Mouse (Mus musculus): ENCODE measurements around the gene Stk11. TPM values are rescaled to one million over a fixed set of nuclear protein-coding genes. Genes with fewer than 3 reads are reported as not detected.

Stk11 gene
- polyA plus RNA-seq, 2 experiments = 30.1 to 133 TPM

DNA sequence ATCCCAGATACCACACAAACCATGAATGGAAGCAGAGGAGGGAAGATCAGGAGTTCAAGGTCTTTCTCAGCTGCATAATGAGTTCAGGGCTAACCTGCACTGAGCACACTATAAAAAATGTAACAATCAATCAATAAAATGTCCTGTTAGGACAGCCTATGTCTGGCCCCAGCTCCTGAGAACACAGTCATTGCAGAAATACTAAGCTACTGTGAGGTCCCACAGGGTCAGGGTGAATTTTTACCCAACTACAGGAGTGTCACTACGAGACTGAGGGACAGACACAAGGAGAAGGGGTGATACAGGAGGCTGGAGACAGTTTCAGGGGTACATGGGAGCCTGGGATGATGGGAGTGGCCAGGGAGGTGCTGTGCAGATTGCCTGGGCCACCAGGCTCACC is 37.2 kb upstream of the Stk11 start:
- H3K4me1 ChIP-seq (ENCODE audit: control insufficient read depth, insufficient read depth, low read length) = 0 out of 2 replicates have a peak, but pooled peaks cover 3% of the 10 kb centered on the region
- ATAC-seq (ENCODE audit: low FRiP score, low read depth) (no peak), DNase-seq (ENCODE audit: low spot score) (no peak)
- no peak overlapping the region for H3K27ac ChIP-seq (replicated peaks; ENCODE audit: low read depth, low read length)
- TF ChIP-seq POLR2A (IDR thresholded peaks at IDR 0.05; ENCODE audit: borderline replicate concordance, extremely low read depth, insufficient read depth, insufficient read length) = no peak
- H3K4me2 ChIP-seq (replicated peaks; ENCODE audit: low read depth, low read length, severe bottlenecking) = no peak overlapping the region
- H3K9me3 ChIP-seq (ENCODE audit: control insufficient read depth, low read length) = no peaks in the 10 kb centered on the region
- H3K9ac ChIP-seq (ENCODE audit: low read depth, low read length, severe bottlenecking) = no peak overlapping the region
- WGBS = 100% methylated on average over 1 of the region's 1 CpGs
- H3K36me3 ChIP-seq (ENCODE audit: control insufficient read depth, insufficient read depth, low read length) = peaks cover 41% of the 10 kb centered on the region
- H3K27me3 ChIP-seq (ENCODE audit: control insufficient read depth, insufficient read depth, low read length) = no peaks in the 10 kb centered on the region
- H3K4me3 ChIP-seq (replicated peaks; ENCODE audit: low read length) = no peak overlapping the region

DNA sequence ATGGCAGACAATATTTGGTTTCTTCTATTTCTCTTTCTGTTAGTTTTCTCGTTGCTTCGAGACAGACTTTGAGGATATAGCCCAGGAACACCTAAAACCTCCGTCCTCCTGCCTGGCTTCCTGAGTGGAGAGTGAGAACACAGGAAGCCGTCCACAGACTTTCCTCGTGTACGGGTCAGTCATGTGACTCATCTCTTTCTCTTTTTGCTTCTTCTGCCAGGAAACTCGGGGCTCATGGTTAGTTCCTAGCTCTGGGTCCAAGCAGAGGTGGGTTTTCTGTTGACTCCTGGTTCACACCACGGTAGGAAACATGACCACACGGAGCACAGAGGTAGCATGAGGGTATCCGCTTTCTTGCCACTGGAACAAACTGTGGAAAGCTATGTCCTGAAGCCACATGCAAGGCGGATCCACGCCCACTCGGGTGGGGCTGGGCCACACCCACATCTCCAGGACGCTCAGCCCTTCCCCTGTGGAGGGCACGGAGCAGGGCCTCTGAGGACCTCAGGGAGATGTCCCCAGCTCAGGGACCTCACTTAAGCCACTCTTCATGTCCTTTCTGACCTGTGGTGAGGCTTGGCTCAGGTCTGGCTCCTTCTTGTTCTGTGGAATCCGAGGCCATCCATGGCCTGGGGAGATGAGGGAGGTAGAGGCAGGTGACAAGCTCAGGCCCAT is 35.1 kb upstream of the Stk11 start:
- no peak for ATAC-seq (ENCODE audit: low FRiP score, low read depth)
- H3K36me3 ChIP-seq (ENCODE audit: control insufficient read depth, insufficient read depth, low read length) = peaks cover 55% of the 10 kb centered on the region

DNA sequence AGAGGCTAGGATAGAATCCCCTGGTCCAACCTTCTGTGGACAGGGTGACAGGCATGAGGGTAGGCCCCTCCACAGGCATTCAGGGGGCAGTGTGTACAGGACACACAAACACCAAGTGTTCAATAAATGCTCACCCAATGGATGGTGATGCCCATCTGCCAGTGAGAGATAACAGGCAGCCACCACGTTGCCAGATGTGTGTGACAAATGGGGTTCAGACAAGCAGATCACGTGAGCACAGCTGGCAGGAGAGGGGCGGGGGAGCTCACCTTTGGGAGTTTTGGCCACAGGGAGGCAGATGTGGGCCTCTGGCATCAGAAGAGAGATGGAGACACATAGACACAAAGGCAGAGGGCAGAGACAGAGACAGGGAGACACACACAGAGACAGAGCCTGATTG is 34.5 kb upstream of the Stk11 start:
- no peak for DNase-seq (ENCODE audit: low spot score)
- H3K4me2 ChIP-seq (replicated peaks; ENCODE audit: low read depth, low read length, severe bottlenecking) = no peak overlapping the region
- H3K9ac ChIP-seq (ENCODE audit: low read depth, low read length, severe bottlenecking) = no peak overlapping the region
- no peaks in the 10 kb centered on the region for H3K27me3 ChIP-seq (ENCODE audit: control insufficient read depth, insufficient read depth, low read length)
- H3K4me3 ChIP-seq (replicated peaks; ENCODE audit: low read length) = no peak overlapping the region
- H3K9me3 ChIP-seq (ENCODE audit: control insufficient read depth, low read length) = no peaks in the 10 kb centered on the region
- peaks cover 55% of the 10 kb centered on the region for H3K36me3 ChIP-seq (ENCODE audit: control insufficient read depth, insufficient read depth, low read length)
- no peak for TF ChIP-seq POLR2A (IDR thresholded peaks at IDR 0.05; ENCODE audit: borderline replicate concordance, extremely low read depth, insufficient read depth, insufficient read length)
- no peak overlapping the region for H3K27ac ChIP-seq (replicated peaks; ENCODE audit: low read depth, low read length)
- no peak for ATAC-seq (ENCODE audit: low FRiP score, low read depth)
- WGBS = 85% methylated on average over 3 of the region's 3 CpGs
- H3K4me1 ChIP-seq (ENCODE audit: control insufficient read depth, insufficient read depth, low read length) = no peaks in the 10 kb centered on the region

More for the DNA sequence above, 35.1 kb upstream of the Stk11 start:
- Histone ChIP-seq H3K4me1 (ENCODE audit: control insufficient read depth, insufficient read depth, low read length) (no peaks in the 10 kb centered on the region), H3K4me3 (replicated peaks; ENCODE audit: low read length) (no peak overlapping the region), H3K9ac (ENCODE audit: low read depth, low read length, severe bottlenecking) (no peak overlapping the region), H3K4me2 (replicated peaks; ENCODE audit: low read depth, low read length, severe bottlenecking) (no peak overlapping the region), H3K27ac (replicated peaks; ENCODE audit: low read depth, low read length) (no peak overlapping the region), H3K27me3 (ENCODE audit: control insufficient read depth, insufficient read depth, low read length) (no peaks in the 10 kb centered on the region), H3K9me3 (ENCODE audit: control insufficient read depth, low read length) (no peaks in the 10 kb centered on the region)
- no peak for TF ChIP-seq POLR2A (IDR thresholded peaks at IDR 0.05; ENCODE audit: borderline replicate concordance, extremely low read depth, insufficient read depth, insufficient read length)
- no peak for DNase-seq (ENCODE audit: low spot score)
- WGBS = 85% methylated on average over 15 of the region's 16 CpGs

DNA sequence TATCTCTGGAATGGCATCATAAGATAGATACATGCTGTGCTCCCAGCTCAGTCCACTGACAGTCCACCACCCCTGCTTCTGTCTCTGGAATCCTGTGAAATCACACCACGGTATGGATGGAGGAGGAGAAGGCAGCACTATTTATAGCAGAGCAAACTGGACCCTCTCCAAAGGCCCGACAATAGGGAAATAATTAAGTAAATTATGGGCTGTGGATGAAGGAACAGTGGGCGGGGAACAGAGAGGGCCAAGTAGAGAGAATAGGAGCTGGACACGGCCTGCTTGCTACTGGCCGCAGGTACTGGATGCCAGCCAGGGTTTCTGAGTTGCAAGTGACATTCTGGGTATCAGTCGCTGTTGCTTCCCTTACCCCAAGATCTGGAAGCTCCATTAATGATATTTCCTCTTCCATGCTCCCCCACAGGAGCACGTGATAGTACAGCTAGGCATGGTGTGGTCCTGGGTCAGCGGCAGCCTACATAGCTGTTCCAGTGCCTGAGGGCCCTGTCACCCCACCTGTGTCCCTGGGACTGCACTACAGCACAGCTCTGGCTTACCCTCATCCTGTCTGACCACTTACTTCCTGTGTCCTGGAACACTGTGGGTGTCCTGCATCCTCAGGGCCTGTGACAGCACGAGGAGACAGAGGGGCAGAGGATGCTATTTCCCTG is 30.7 kb upstream of the Stk11 start:
- Histone ChIP-seq H3K27me3 (ENCODE audit: control insufficient read depth, insufficient read depth, low read length) (no peaks in the 10 kb centered on the region), H3K9ac (ENCODE audit: low read depth, low read length, severe bottlenecking) (no peak overlapping the region), H3K4me1 (ENCODE audit: control insufficient read depth, insufficient read depth, low read length) (no peaks in the 10 kb centered on the region), H3K36me3 (ENCODE audit: control insufficient read depth, insufficient read depth, low read length) (peaks cover 40% of the 10 kb centered on the region), H3K4me2 (replicated peaks; ENCODE audit: low read depth, low read length, severe bottlenecking) (no peak overlapping the region), H3K9me3 (ENCODE audit: control insufficient read depth, low read length) (no peaks in the 10 kb centered on the region), H3K27ac (replicated peaks; ENCODE audit: low read depth, low read length) (no peak overlapping the region), H3K4me3 (replicated peaks; ENCODE audit: low read length) (no peak overlapping the region)
- no peak for TF ChIP-seq POLR2A (IDR thresholded peaks at IDR 0.05; ENCODE audit: borderline replicate concordance, extremely low read depth, insufficient read depth, insufficient read length)
- ATAC-seq (ENCODE audit: low FRiP score, low read depth) = no peak
- DNase-seq (ENCODE audit: low spot score) = no peak
- WGBS = 73% methylated on average over 9 of the region's 9 CpGs

DNA sequence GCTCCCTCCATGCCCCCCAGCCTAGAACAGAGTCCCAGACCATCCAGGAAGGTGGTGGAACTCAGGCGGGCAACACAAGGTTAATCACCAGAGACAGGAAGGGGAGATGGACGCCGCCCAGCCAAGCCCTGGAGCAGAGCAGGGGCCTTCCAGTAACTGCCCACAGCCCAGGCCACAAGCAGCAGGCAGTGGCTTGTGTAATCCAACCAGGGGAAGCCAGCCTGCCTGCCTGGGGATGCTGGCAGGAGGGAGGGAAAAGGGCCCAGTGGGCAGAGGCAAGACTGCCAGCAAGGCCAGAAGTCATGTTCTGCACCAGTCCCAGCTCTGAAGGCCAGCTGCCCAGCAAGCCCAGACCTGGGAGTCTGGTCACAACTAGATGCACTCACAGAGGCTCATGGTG is 28.8 kb upstream of the Stk11 start:
- peaks cover 27% of the 10 kb centered on the region for H3K36me3 ChIP-seq (ENCODE audit: control insufficient read depth, insufficient read depth, low read length)
- H3K27ac ChIP-seq (replicated peaks; ENCODE audit: low read depth, low read length) = no peak overlapping the region
- WGBS = 74% methylated on average over 3 of the region's 3 CpGs
- ATAC-seq (ENCODE audit: low FRiP score, low read depth) (no peak), DNase-seq (ENCODE audit: low spot score) (no peak)
- no peak for TF ChIP-seq POLR2A (IDR thresholded peaks at IDR 0.05; ENCODE audit: borderline replicate concordance, extremely low read depth, insufficient read depth, insufficient read length)
- H3K9me3 ChIP-seq (ENCODE audit: control insufficient read depth, low read length) = no peaks in the 10 kb centered on the region
- H3K4me2 ChIP-seq (replicated peaks; ENCODE audit: low read depth, low read length, severe bottlenecking) = no peak overlapping the region
- H3K9ac ChIP-seq (ENCODE audit: low read depth, low read length, severe bottlenecking) = peak overlapping the region; percentile 16; the same call in 1 of the 2 replicates
- no peaks in the 10 kb centered on the region for H3K4me1 ChIP-seq (ENCODE audit: control insufficient read depth, insufficient read depth, low read length)
- H3K4me3 ChIP-seq (replicated peaks; ENCODE audit: low read length) = no peak overlapping the region
- H3K27me3 ChIP-seq (ENCODE audit: control insufficient read depth, insufficient read depth, low read length) = no peaks in the 10 kb centered on the region

Data from limb, embryonic 14.5 days (tissue).